Mouse (Mus musculus) heart, adult 2 months (tissue): ENCODE data around the gene Gm11172.

Experiments used
- CTCF ChIP-seq: fragments of 200-600 bp; IDR thresholded peaks from 2 replicates; pipeline ENCODE4 v1.8.1; 2022; ENCODE audit warnings: antibody characterized with exemption, mild to moderate bottlenecking, moderate library complexity
- EP300 ChIP-seq: fragments of 200-500 bp; IDR thresholded peaks from 2 replicates; pipeline ENCODE4 v1.6.1; 2011; ENCODE audit warnings: low read depth, low read length, control low read depth; ENCODE audit not compliant: insufficient read depth
- POLR2A ChIP-seq: fragments of 200-500 bp; IDR thresholded peaks from 2 replicates; pipeline ENCODE4 v1.6.1; 2011; ENCODE audit warnings: mild to moderate bottlenecking, low read depth, low read length, control low read depth; ENCODE audit not compliant: insufficient read depth

DNA sequence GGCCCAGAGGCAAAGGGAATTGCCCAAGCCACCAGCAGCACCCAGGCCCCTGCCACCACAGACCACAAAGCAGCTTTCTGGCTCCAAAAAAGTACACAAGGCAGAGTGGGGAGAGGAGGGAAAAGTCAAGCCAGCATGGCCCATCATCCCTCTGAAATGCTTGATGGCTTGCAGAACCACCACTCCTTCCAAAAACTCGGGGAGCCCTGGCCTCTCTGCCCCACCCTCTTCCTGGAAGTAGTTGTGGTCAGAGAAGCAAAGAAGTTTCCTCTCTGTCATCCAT is 29.6 kb upstream of the Gm11172 start:
- no peak for TF ChIP-seq CTCF
- TF ChIP-seq POLR2A = no peak
- no peak for TF ChIP-seq EP300
